Mouse (Mus musculus) C2C12 (cell line): Measurements from ENCODE around the gene Abhd14a.

Experiments used
- CEBPB ChIP-seq: IDR thresholded peaks from one replicate; pipeline ENCODE4 v1.6.1; 2011; ENCODE audit warnings: low read depth, mild to moderate bottlenecking, control low read depth, moderate library complexity
- CTCF ChIP-seq: IDR thresholded peaks from one replicate; pipeline ENCODE4 v1.5.1; 2011; ENCODE audit not compliant: control insufficient read depth, insufficient read depth, insufficient read length
- MAX ChIP-seq: IDR thresholded peaks from one replicate; pipeline ENCODE4 v1.6.1; 2011; ENCODE audit warnings: mild to moderate bottlenecking, control low read depth
- MYOD1 ChIP-seq: IDR thresholded peaks from one replicate; pipeline ENCODE4 v1.6.1; 2011; ENCODE audit warnings: low read depth; ENCODE audit not compliant: control insufficient read depth, insufficient read length
- MYOG ChIP-seq: IDR thresholded peaks from one replicate; pipeline ENCODE4 v1.6.1; 2011; ENCODE audit not compliant: control insufficient read depth, insufficient read length; ENCODE audit errors: extremely low read depth
- USF1 ChIP-seq: IDR thresholded peaks from one replicate; pipeline ENCODE4 v1.6.1; 2011; ENCODE audit warnings: low read depth, mild to moderate bottlenecking, control low read depth, moderate library complexity

DNA sequence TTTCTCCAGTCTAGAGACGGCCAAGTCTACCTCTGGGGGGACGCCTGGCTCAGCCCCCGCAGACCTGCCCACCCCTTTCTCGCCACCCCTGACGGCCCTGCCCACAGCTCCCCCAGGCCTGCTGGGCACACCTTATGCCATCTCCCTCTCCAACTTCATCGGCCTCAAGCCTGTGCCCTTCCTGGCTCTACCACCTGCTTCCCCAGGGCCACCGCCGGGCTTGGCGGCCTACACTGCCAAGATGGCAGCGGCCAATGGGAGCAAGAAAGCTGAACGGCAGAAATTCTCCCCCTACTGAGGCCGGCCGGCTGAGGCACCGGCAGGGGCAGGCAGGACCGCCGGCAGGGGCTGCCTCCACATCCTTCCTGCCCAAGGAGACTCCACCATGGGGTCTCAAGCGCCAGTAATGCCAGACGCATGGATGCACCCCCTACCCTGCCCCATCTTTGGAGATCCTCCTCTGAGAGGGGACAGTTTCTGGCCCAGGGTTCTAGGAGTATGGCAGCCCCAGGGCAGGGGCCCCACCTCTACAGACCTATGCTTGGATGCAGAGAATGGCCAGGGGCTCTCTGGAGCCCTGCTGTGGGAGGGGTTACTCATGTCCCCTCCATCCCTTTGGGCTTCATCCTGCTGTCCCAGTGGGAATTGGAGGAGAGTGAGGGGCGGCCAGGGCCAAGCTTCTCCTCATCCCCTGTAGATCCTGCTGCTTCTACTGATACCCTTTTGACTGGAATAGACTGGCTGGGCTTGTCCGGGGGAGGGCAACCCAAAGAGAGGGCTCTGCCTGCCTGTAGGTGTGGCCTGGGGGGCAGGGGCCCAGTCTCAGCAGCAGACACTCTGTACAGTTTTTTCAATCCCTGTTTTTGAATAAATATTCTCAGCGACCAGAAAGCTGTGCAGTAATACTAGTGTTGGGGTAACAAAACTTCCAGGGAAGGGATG is 15.9 kb upstream of the Abhd14a start:
- no peak for TF ChIP-seq CTCF
- TF ChIP-seq MYOG, result no peak
- no peak for TF ChIP-seq MAX
- no peak for TF ChIP-seq USF1
- TF ChIP-seq CEBPB, result no peak
- no peak for TF ChIP-seq MYOD1
